Mouse (Mus musculus): Measurements from ENCODE around the gene Taar7a. TPM values are rescaled to one million over a fixed set of nuclear protein-coding genes. Genes with fewer than 3 reads are reported as not detected.

Gene Taar7a
- polyA plus RNA-seq, 1 experiment from 2014 or later, result not detected

GRCm38 (mm10) chr10:23971256-23971655 is 22.0 kb downstream of the Taar7a start:
- H3K4me1 ChIP-seq, result no peaks in the 10 kb centered on the region
- no peaks in the 10 kb centered on the region for H3K9me3 ChIP-seq (replicated peaks)
- no peak overlapping the region for H3K4me3 ChIP-seq
- WGBS, result 85% methylated on average over 5 of the region's 5 CpGs
- no peak overlapping the region for H3K27ac ChIP-seq
- no peaks in the 10 kb centered on the region for H3K36me3 ChIP-seq
- DNase-seq (ENCODE audit: low spot score), result no peak
- no peaks in the 10 kb centered on the region for H3K27me3 ChIP-seq (ENCODE audit: low read depth, poor library complexity, severe bottlenecking)

- no peak within 1 kb of the TSS for H3K27ac ChIP-seq
- 90% methylated on average over 11 of the region's 11 CpGs for WGBS
Measured at GRCm38 (mm10) chr10:23970656-23971165, 22.6 kb downstream of the Taar7a start, which contains the start of gene Taar5. Gene Taar5, plus strand, starts transcription at chr10:23970706.

GRCm38 (mm10) chr10:23964921-23965610 is 28.2 kb downstream of the Taar7a start:
- Histone ChIP-seq H3K27me3 (ENCODE audit: low read depth, poor library complexity, severe bottlenecking) (no peaks in the 10 kb centered on the region), H3K9me3 (replicated peaks) (no peaks in the 10 kb centered on the region), H3K4me3 (no peak overlapping the region), H3K27ac (no peak overlapping the region), H3K36me3 (no peaks in the 10 kb centered on the region), H3K4me1 (no peaks in the 10 kb centered on the region)
- WGBS, result 88% methylated on average over 6 of the region's 6 CpGs
- no peak for DNase-seq (ENCODE audit: low spot score)

More at GRCm38 (mm10) chr10:23970656-23971165, 22.6 kb downstream of the Taar7a start, which contains the start of gene Taar5:
- Histone ChIP-seq H3K4me1 (no peaks in the 10 kb centered on the region), H3K36me3 (no peaks in the 10 kb centered on the region), H3K9me3 (replicated peaks) (no peaks in the 10 kb centered on the region), H3K4me3 (no peak within 1 kb of the TSS), H3K27me3 (ENCODE audit: low read depth, poor library complexity, severe bottlenecking) (no peaks in the 10 kb centered on the region)
- no peak for DNase-seq (ENCODE audit: low spot score)

- 76% methylated on average over 3 of the region's 3 CpGs for WGBS
- Histone ChIP-seq H3K27ac (no peak overlapping the region), H3K4me3 (no peak overlapping the region), H3K27me3 (ENCODE audit: low read depth, poor library complexity, severe bottlenecking) (no peaks in the 10 kb centered on the region), H3K4me1 (no peaks in the 10 kb centered on the region), H3K36me3 (no peaks in the 10 kb centered on the region), H3K9me3 (replicated peaks) (no peaks in the 10 kb centered on the region)
- no peak for DNase-seq (ENCODE audit: low spot score)
Measured at GRCm38 (mm10) chr10:23963444-23963843, 29.8 kb downstream of the Taar7a start.

- WGBS, result 93% methylated on average over 13 of the region's 13 CpGs
- Histone ChIP-seq H3K4me3 (no peak within 1 kb of the TSS), H3K27me3 (ENCODE audit: low read depth, poor library complexity, severe bottlenecking) (no peaks in the 10 kb centered on the region), H3K27ac (no peak within 1 kb of the TSS), H3K4me1 (no peaks in the 10 kb centered on the region), H3K36me3 (no peaks in the 10 kb centered on the region), H3K9me3 (replicated peaks) (no peaks in the 10 kb centered on the region)
- DNase-seq (ENCODE audit: low spot score), result no peak
Measured at GRCm38 (mm10) chr10:23960444-23960915, 32.8 kb downstream of the Taar7a start, which contains the start of gene Taar4. Gene Taar4, plus strand, starts transcription at chr10:23960494.

- H3K27ac ChIP-seq, result no peak overlapping the region
- H3K36me3 ChIP-seq, result no peaks in the 10 kb centered on the region
- DNase-seq (ENCODE audit: low spot score), result no peak
- H3K27me3 ChIP-seq (ENCODE audit: low read depth, poor library complexity, severe bottlenecking), result no peaks in the 10 kb centered on the region
- WGBS, result 73% methylated on average over 3 of the region's 3 CpGs
- H3K9me3 ChIP-seq (replicated peaks), result no peaks in the 10 kb centered on the region
- no peaks in the 10 kb centered on the region for H3K4me1 ChIP-seq
- H3K4me3 ChIP-seq, result no peak overlapping the region
Measured at GRCm38 (mm10) chr10:23959071-23959470, 34.2 kb downstream of the Taar7a start.

- Histone ChIP-seq H3K27me3 (ENCODE audit: low read depth, poor library complexity, severe bottlenecking) (no peaks in the 10 kb centered on the region), H3K9me3 (replicated peaks) (no peaks in the 10 kb centered on the region), H3K4me1 (no peaks in the 10 kb centered on the region), H3K27ac (no peak overlapping the region), H3K4me3 (no peak overlapping the region), H3K36me3 (no peaks in the 10 kb centered on the region)
- 87% methylated on average over 6 of the region's 6 CpGs for WGBS
- DNase-seq (ENCODE audit: low spot score), result no peak
Measured at GRCm38 (mm10) chr10:23951714-23952113, 41.6 kb downstream of the Taar7a start.

- H3K36me3 ChIP-seq, result no peaks in the 10 kb centered on the region
- DNase-seq (ENCODE audit: low spot score), result no peak
- H3K9me3 ChIP-seq (replicated peaks), result no peaks in the 10 kb centered on the region
- H3K4me3 ChIP-seq, result no peak within 1 kb of the TSS
- no peaks in the 10 kb centered on the region for H3K4me1 ChIP-seq
- no peaks in the 10 kb centered on the region for H3K27me3 ChIP-seq (ENCODE audit: low read depth, poor library complexity, severe bottlenecking)
- no peak within 1 kb of the TSS for H3K27ac ChIP-seq
- WGBS, result 90% methylated on average over 16 of the region's 16 CpGs
Measured at GRCm38 (mm10) chr10:23949508-23950005, 43.7 kb downstream of the Taar7a start, which contains the start of gene Taar3. Gene Taar3, plus strand, starts transcription at chr10:23949558.

GRCm38 (mm10) chr10:23948026-23948425 is 45.3 kb downstream of the Taar7a start:
- no peaks in the 10 kb centered on the region for H3K4me1 ChIP-seq
- no peak for DNase-seq (ENCODE audit: low spot score)
- no peaks in the 10 kb centered on the region for H3K27me3 ChIP-seq (ENCODE audit: low read depth, poor library complexity, severe bottlenecking)
- no peak overlapping the region for H3K4me3 ChIP-seq
- WGBS, result 81% methylated on average over 7 of the region's 7 CpGs
- no peaks in the 10 kb centered on the region for H3K9me3 ChIP-seq (replicated peaks)
- H3K36me3 ChIP-seq, result no peaks in the 10 kb centered on the region
- H3K27ac ChIP-seq, result no peak overlapping the region

- 83% methylated on average over 5 of the region's 5 CpGs for WGBS
- no peaks in the 10 kb centered on the region for H3K4me1 ChIP-seq
- DNase-seq (ENCODE audit: low spot score), result no peak
- H3K27me3 ChIP-seq (ENCODE audit: low read depth, poor library complexity, severe bottlenecking), result no peaks in the 10 kb centered on the region
- no peaks in the 10 kb centered on the region for H3K9me3 ChIP-seq (replicated peaks)
- no peak overlapping the region for H3K4me3 ChIP-seq
- no peaks in the 10 kb centered on the region for H3K36me3 ChIP-seq
- no peak overlapping the region for H3K27ac ChIP-seq
Measured at GRCm38 (mm10) chr10:23942465-23942864, 50.8 kb downstream of the Taar7a start.

Other genes with a start within 250 kb of the Taar7a start
- 146 and 189 TPM in 2 replicates for gene Rps12, start 206.2 kb downstream of the Taar7a start, polyA plus RNA-seq (2016; fragmentation: Nextera tagmentation; extraction: Ambion mirVana)
- gene Slc18b1, start 196.5 kb downstream of the Taar7a start, polyA plus RNA-seq (2016; fragmentation: Nextera tagmentation; extraction: Ambion mirVana), result 10.3 and 13.8 TPM in 2 replicates
- gene Vnn3, start 142.0 kb downstream of the Taar7a start, polyA plus RNA-seq (2016; fragmentation: Nextera tagmentation; extraction: Ambion mirVana), result not detected in 2 replicates
- gene Vnn1, start 98.8 kb downstream of the Taar7a start, polyA plus RNA-seq (2016; fragmentation: Nextera tagmentation; extraction: Ambion mirVana), result 0.43 and 0.68 TPM in 2 replicates
- not detected in 2 replicates for gene Taar1, start 73.1 kb downstream of the Taar7a start, polyA plus RNA-seq (2016; fragmentation: Nextera tagmentation; extraction: Ambion mirVana)
- not detected in 2 replicates for gene Taar2, start 54.9 kb downstream of the Taar7a start, polyA plus RNA-seq (2016; fragmentation: Nextera tagmentation; extraction: Ambion mirVana)
- not detected in 2 replicates for gene Taar3, start 43.9 kb downstream of the Taar7a start, polyA plus RNA-seq (2016; fragmentation: Nextera tagmentation; extraction: Ambion mirVana)
- gene Taar4, start 33.0 kb downstream of the Taar7a start, polyA plus RNA-seq (2016; fragmentation: Nextera tagmentation; extraction: Ambion mirVana), result not detected in 2 replicates
- gene Taar5, start 22.8 kb downstream of the Taar7a start, polyA plus RNA-seq (2016; fragmentation: Nextera tagmentation; extraction: Ambion mirVana), result not detected in 2 replicates
- not detected in 2 replicates for gene Taar6, start 7.8 kb downstream of the Taar7a start, polyA plus RNA-seq (2016; fragmentation: Nextera tagmentation; extraction: Ambion mirVana)
- not detected in 2 replicates for gene Taar7b, start 6.5 kb upstream of the Taar7a start, polyA plus RNA-seq (2016; fragmentation: Nextera tagmentation; extraction: Ambion mirVana)
- not detected in 2 replicates for gene Taar7d, start 33.7 kb upstream of the Taar7a start, polyA plus RNA-seq (2016; fragmentation: Nextera tagmentation; extraction: Ambion mirVana)
- gene Taar7e, start 44.1 kb upstream of the Taar7a start, polyA plus RNA-seq (2016; fragmentation: Nextera tagmentation; extraction: Ambion mirVana), result not detected in 2 replicates
- not detected in 2 replicates for gene Taar7f, start 56.0 kb upstream of the Taar7a start, polyA plus RNA-seq (2016; fragmentation: Nextera tagmentation; extraction: Ambion mirVana)
- not detected in 2 replicates for gene Taar8a, start 83.0 kb upstream of the Taar7a start, polyA plus RNA-seq (2016; fragmentation: Nextera tagmentation; extraction: Ambion mirVana)
- not detected in 2 replicates for gene Taar8b, start 98.8 kb upstream of the Taar7a start, polyA plus RNA-seq (2016; fragmentation: Nextera tagmentation; extraction: Ambion mirVana)
- gene Taar8c, start 108.4 kb upstream of the Taar7a start, polyA plus RNA-seq (2016; fragmentation: Nextera tagmentation; extraction: Ambion mirVana), result not detected in 2 replicates
- gene Taar9, start 116.1 kb upstream of the Taar7a start, polyA plus RNA-seq (2016; fragmentation: Nextera tagmentation; extraction: Ambion mirVana), result not detected in 2 replicates
- gene Stx7, start 155.8 kb upstream of the Taar7a start, polyA plus RNA-seq (2016; fragmentation: Nextera tagmentation; extraction: Ambion mirVana), result 23.7 and 34.1 TPM in 2 replicates
- 3.2 and 6.0 TPM in 2 replicates for gene Moxd1, start 230.0 kb upstream of the Taar7a start, polyA plus RNA-seq (2016; fragmentation: Nextera tagmentation; extraction: Ambion mirVana)